Mouse (Mus musculus) activated CD4-positive, CD25-positive, alpha-beta regulatory T cell, adult 4 months (primary cell): ENCODE data around the gene Dtx2. TPM values are rescaled to one million over a fixed set of nuclear protein-coding genes. Genes with fewer than 3 reads are reported as not detected.

ENCODE experiments used
- ATAC-seq: one replicate; pipeline ENCODE4 v1.8.0; 2017
- polyA plus RNA-seq, 2 experiments: library from polyadenylated mRNA; unstranded; fragments of 100-300 nt; shearing (Covaris generic); gene quantifications; one replicate each; pipeline ENCODE4 v1.2.1; 2017

Gene Dtx2
- polyA plus RNA-seq, 2 experiments from 2014 or later = 10.6 to 13.8 TPM

DNA sequence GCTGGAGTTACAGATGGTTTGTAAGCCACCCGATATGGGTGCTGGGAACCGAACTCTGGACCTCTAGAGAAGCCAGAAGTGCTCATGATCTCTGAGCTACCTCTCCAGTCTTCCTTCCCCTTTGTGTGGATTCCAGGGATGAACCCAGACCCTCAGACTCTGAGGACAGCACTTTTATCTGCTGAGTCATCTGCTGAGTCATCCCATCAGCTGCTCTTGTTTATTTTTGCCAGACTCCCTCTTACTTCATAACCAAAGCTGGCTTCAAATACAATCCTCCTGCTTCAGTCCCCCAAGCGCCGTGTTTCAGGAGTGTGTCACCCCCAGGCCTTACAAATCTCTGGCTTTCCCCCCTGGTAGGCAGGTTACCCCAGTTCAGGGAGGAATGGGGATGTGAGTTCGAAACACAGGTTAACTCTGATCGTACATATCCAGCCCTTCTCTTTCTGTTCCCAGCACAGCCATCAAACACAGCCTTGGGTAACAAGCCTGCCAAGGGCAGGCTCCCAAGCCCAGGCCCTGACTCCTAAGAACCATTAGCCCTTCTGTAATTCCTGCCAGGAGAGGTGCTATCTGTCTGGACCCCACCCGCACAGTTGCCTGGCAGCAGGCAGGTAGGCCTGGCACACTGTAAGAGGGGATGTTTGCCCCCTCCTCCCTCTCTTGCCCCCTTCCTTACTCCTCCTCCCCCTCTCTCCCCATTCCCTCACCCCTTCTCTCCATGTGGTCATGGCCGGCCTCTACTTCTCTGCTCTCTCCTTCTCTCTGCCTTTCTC is 18.5 kb upstream of the Dtx2 start:
- no peak for ATAC-seq

DNA sequence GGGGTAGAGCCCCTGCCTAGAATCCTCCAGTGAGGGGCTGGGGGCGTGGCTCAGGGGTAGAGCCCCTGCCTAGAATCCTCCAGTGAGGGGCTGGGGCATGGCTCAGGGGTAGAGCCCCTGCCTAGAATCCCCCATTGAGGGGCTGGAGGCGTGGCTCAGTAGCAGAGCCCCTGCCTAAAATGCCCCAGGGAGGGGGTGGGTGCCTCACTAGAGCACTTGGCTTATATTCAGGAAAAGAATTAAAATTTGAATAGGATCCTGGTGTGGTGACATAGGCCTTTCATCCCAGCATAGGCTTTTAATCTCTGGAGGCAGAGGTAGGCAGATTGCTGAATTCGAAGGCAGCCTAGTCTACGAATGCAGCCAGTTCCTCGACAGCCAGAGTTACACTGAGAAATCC is 15.2 kb upstream of the Dtx2 start:
- ATAC-seq = no peak

DNA sequence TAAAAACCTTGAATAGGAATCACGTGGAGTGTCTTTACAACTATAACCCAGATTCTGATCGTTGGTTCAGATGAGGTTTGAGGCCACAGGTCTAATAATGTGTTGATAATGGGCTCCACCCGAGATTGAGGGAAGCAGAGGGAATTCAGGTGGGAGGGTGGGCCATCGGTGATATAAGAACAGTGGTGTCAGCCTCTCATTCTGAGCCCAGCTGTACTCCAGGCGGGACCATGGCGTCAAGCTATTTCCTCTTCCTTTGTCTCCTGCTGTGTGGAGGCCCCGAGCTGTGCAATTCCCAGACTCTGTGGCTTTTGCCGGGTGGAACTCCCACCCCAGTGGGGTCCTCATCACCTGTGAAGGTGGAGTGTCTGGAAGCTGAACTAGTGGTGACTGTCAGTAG is 14.7 kb upstream of the Dtx2 start, which contains the start of gene Zp3:
TSS of gene Zp3 (plus strand) at position 196 of the 400 bp plus-strand sequence.
- no peak for ATAC-seq

DNA sequence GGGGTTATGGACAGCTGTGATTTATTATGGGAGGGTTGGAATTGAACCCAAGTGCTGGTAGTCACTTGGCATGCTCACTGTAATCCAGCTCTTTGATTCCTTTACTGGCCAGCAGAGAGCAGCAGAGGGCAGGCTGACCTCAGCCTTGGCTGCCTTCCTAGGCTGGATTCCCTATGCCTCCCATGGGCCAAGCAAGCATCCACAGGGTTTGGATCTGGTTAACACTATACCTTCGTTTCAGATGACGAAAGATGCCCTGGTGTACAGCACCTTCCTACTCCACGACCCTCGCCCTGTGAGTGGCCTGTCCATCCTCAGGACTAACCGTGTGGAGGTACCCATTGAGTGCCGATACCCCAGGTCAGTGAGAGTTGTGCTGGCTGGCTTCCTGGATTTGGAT is 12.2 kb upstream of the Dtx2 start:
- no peak for ATAC-seq

DNA sequence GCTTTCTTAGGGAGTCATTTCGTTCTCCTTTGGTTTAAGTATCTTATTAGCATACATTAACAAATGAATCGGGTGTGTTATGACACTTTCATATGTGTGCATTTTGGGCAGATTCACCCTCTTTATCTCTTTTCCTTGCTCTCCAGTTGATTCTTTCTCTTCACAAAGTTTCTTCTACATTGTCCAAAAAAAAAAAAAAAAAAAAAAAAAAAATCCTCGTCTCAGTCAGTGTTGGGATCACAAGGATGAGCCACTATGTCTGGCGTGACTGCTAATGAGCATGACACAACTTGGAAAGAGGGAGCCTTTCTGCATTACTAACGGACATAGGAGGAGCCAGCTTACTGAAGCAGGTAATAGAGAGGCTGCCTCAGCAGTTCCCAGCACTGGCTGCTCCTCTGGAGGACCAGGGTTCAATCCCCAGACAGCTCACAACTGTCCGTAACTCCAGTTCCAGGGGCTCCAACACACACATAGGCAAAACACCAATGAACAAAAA is 10.0 kb upstream of the Dtx2 start:
- no peak for ATAC-seq

DNA sequence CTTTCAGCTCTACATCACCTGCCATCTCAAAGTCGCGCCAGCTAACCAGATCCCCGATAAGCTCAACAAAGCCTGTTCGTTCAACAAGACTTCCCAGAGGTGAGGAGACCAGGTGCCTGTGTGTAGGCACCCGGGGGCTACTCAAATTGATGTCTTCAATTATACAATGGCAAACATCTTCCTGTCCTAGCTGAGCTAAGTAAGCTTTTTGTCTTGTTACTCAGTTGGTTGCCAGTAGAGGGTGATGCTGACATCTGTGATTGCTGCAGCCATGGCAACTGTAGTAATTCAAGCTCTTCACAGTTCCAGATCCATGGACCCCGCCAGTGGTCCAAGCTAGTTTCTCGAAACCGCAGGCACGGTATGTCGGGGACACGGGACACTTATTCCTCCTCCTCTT is 7.4 kb upstream of the Dtx2 start:
- ATAC-seq = no peak

DNA sequence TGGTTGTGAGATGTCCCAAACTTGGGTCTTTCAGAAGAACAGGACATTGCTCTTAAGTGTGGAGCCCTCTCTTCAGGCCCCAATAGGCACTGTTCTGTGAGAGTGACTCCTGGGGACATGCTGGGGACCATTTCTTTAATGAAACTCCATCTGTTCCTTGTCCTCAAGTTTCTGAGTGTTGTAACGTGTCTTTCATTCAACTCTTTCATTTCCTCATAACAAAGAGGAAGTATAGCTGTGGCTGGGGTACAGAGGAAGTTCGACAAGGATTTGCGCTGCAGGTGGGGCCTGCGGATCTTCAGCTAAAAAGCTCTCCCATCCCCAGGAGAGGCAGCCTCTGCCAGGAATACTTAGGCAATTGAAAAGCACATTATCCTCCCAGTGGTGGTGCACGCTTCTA is 4.0 kb upstream of the Dtx2 start:
- no peak for ATAC-seq

DNA sequence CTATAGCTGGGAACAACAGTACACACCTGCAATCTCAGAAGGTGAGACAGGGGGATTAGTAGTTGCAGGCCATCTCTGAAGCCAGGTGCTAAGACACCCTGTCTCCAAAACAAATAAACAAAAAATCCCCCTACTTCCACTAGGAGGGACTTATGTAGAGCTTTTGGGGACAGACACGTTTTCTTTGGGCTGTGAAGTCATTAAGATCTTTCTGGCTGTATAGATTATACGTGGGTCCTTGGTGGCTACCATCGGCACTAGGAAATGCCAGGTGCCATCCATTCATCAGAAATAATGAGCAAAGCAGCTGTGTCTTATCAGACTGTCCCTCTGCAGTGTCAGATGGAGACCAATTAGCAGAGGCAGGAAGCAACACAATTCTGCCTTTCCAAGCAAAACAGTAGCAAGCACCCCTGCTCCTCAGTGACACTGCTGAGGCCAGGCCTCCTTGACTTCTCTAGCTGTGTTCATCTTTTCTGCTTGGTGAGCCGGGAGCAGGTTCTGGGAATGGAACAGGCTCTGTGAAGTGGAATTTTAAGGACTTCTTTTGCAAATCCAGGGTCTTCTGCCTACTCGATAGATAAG is 1.1 kb upstream of the Dtx2 start:
- no peak for ATAC-seq

DNA sequence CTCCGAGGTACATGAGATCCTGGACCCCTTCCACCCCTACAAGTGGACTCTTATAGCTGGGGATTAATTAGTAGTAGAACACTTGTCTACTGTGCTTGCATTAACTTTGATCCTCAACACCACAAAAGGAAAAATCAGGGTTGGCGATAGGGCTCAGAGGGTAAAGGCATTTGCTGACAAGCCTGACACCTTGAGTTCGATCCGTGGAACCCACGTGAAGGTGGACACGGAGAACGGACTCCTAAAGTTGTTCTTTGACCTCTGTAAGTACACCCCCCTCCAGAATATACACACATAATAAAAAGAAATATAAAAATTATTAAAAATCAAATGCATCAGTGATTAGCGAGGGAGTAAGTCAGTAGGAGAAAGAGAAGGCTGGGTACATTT is 270 bp upstream of the Dtx2 start:
- ATAC-seq = no peak

DNA sequence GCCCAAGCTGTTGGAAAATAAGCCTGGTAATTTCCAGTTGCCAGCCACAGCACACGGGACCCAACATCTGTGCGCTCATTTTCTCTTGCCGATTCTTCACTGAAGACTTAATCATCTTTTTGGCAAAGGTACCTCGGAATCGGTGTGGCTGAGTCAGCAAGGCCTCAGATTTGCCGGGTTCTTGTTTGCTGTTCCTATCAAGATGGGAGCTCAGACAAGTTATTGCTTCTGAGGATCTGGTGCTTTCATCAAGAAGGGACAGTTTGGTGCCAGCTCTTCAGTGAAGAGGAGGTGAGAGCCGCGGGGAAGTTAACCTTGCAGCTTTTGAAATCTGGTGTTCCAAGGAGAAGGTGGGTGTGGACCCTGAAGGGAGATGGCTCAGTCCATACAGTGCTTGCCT is 1.6 kb downstream of the Dtx2 start:
- no peak for ATAC-seq

DNA sequence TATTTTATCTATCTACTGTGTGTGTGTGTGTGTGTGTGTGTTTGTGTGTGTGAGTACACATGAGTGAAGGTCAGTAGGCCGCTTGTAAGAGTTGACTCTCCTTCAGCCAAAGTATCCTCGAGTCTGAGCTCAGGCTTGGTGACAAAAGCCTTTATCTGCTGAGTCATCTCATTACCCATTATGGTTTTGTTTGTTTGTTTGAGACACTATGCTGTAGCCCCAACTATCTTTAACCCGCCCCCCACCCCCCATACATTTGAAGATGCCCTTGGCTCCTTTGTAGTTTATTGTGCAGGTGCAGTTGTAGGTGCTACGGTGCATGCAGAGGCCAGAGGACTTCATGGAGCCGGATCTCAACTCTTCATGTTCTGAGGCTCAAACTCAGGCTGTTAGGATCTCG is 6.6 kb downstream of the Dtx2 start:
- ATAC-seq = no peak

DNA sequence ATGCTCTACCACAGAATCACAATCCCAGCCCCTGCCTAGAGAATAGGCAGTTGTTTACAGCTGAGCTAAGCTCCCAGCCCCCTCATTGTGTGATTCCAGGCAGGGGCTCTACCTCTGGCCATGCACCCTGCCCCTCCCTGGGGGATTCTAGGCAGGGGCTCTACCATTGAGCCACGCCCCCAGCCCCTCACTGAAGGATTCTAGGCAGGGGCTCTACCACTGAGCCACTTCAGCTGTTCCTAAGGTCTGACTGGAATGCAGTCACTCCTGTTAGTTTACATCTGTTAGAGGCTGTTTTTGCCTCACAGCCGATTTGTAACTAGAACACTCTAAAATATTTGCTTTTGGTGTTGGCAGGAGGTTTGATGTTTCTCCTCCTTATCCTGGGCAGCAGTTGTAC is 7.7 kb downstream of the Dtx2 start:
- ATAC-seq = no peak

DNA sequence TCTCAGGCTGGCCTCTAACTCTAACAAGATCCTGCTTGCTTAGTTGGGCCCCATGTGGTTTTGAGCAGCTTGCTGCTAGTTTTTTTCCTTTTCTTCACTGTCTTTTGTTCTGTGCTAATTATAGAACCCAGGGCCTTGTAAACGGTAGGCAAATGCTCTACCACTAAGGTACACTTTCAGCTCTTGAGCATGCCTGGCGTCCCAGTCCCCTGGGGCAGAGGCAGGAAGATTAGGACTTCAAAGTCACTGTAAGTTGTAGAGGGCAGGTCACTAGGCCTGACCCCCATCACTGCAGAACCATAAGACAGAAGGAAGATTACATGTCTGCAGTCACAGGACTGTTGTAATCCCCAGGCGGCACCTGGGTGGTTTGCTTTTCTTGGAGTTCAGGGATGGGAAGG is 8.2 kb downstream of the Dtx2 start:
- no peak for ATAC-seq

DNA sequence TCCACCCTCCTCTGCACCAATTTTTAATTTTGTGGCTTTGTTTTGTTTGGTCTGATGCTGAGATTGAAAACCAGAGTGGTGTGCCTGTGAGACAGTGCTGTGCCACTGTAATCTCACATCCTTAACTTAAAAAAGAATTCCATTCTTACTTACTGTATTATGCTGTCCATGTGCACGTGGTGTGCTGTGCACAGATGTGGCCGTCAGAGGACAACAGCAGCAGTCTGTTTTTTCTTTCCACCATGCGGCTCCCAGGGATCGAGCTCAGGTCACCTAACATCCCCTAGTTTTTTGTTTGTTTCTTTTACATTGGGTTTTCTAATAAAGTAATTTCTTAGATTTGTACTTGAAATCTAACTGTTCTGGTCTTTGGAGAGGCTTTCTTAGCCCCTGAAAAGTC is 9.9 kb downstream of the Dtx2 start:
- ATAC-seq = no peak

DNA sequence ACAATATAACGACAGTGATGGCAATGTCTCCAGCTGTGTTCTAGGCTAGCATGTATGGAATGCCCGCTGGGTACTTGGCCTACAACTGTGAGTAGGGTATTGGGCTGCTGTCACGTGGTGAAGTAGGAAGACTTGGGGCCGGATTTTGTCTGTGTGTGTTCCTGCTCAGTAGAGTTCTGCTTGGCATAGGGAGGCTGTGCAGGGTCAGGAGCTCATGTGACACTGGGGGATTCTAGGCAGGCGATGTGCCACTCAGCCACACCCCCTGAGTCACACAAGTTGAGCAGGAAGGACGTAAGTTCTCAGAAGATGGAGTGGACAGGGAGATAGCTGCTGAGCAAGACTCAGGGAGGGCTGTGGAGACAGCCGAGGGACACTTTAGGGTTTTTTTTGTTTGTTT is 13.1 kb downstream of the Dtx2 start:
- ATAC-seq = no peak

DNA sequence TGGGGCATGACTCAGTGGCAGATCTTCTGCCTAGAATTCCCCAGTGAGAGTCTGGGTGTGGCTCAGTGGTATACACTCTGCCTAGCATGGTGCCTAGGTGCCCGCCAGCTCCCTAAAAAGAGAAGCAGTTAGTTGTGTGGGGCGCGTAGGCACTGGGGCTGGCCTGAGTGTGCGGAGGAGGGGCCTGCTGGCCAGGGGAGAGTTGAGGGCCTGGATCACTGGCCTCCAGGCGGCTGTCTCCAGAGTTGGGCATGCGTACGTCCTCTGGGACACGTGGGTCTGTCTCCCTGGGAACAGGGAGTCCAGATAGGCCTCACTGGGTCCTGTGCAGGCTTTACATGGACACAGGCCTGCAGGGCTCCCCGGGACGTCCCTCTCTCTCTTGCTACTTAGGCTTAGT is 20.3 kb downstream of the Dtx2 start:
- ATAC-seq = no peak

DNA sequence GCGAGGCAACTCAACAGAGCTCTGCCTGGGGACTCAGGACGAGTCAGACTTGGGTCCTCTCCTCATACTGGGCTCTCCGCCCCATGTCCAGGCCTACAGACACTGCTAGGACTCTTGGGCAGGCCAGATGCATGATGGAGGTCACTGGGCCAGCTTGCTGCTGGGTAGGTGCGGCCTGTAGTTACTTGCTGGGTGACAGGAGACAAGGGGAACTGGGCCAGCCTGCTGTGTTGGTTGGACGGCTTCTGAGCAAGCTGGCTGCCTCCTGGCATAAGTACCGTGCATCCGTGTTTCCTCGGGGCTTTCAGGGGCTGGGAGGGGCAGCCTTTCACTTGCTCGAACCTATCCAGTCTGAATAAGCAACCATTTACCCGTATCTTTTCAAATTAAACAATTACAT is 21.0 kb downstream of the Dtx2 start:
- ATAC-seq = no peak

DNA sequence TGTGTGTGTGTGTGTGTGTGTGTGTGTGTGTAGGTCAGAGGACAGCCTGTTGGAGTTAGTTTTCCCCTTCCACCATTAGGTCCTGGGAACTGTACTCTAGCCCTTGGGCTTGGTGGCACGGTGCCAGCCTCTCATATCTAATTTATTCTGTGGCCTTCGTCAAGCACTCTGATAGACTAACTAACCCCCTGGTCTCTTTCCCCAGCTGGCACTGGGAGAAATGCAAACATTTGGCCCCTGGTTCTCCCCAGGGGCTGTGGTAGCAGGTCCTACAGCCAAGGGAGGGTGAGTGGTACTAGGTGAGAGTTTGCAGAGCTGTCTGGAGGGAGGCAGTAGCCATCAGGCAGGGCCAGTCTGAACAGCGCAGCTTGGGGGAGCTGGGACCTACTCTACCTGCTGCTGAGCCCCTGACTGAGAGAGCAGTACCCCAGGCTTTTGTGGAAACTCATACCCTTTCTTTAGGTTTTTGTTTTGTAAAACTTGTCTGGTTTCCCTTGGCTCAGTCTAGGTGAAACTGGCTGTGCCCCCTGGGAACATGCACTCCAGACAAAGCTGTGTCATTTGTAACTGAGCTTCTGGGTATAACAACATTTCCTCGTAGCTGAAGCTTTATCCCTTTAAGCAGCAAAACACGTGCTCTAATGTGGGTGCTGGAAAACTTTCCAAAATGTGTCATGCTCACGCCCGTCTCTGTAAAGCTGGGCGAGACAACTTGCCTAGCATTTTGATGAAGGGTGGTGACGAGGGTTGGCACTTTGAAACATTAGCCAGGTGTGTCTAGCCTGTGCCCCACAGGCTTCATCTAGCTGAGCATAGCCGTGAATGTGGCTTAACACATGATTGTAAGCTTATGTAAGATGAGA is 21.6 kb downstream of the Dtx2 start:
- ATAC-seq = no peak

DNA sequence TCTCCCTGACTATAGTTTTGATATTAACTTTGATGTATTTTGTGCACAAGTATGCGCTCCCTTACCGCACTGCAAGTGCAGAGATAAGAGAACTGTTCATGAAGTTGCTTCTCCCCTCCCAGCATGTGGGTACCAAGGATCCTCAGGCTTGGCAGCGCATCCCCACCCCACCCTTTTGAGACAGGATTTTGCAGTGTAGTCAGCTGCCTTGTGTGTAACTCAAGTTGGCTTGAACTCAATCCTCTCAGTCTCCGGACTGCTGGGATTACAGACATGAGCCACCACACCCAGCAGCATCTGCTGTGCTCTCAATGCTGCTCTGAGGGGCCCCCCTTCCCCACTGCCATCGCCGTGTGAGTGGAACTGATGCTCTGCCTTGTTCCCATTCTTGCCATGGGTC is 22.7 kb downstream of the Dtx2 start:
- no peak for ATAC-seq

DNA sequence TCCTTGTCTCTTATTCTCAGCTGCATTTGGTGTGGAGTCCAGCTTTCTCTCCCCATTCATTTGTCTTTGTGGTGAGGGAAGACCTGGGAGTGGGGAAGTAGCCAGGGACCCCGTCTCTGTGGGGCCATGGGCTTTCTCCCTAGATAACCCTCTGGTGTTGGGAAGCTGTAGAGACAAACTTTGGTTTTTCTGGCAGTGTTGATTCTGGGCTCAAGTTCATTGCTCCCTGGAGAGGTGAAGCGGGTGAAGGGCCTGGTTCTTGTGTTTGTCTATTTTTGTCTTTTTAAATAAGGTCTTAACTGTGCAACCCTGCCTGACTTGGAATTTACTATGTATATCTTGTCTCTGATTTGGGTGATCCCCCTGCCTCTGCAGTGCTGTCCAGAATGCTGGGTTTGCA is 24.1 kb downstream of the Dtx2 start:
- ATAC-seq = no peak

DNA sequence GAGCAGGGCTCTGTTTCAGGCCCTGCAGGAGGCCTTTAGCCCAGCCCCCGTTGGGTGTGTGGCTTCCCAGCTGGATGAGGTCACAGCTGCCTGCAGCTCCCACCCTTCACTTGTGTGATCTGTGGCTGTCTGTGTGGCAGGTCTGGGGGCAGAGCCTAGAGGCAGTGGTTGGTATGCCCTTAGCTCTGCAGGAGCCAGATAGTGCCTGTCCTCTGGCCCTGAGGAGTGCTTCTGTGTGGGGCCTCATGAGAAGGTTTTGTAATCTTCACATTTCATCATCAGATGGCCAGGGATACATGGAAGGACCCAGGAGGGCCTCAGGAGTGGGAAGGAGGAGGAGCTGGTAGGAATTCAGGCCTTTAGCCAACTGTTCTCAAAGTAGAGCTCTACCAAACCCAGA is 25.3 kb downstream of the Dtx2 start:
- ATAC-seq = no peak

DNA sequence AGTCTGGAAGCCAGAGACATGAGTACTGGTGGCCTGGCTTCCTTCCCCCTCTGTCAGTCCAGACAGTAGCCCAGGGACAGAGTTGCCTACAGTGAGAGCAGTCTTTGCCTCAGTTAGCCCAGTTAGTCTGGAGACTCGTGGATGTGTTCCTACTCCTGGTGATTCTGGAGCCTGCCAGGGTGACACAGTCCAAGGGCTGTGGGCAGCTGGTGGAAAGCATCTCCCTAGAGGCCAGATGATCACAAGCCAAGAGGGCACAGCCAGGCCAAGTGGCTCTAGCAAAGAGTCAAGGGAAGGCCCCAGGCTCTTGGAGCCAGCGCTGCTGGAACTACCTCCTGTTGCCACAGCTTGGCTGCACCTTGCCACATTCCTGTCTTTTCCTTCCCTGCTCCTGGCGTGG is 31.1 kb downstream of the Dtx2 start:
- ATAC-seq = no peak

DNA sequence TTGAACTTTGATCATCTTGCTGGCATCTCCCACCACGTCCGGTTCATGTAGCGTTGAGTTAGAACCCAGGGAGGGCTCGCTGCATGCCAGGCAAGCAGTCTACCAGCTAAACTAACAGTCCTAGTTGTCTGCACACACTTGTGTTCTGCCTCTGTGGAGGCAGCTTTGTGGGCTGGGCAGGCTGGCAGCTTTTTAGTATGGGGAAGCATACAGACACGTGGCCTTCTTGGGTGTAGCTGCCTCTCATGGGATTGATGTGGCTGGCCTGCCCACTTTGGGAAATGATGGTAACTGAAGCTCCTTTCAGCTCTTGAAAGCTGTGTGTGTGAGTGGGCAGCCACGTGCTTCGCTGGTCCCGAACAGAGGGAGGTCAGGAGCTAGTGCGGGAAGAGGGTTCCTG is 32.3 kb downstream of the Dtx2 start:
- no peak for ATAC-seq
